Mouse (Mus musculus) ES-E14 (cell line): Measurements from ENCODE around the gene Cercam.

Experiments used
- CHD2 ChIP-seq: IDR thresholded peaks from 2 replicates; pipeline ENCODE4 v1.6.1; 2014; ENCODE audit warnings: mild to moderate bottlenecking, low read depth, low read length, inconsistent platforms
- MAFK ChIP-seq: IDR thresholded peaks from 2 replicates; pipeline ENCODE4 v1.6.1; 2014; ENCODE audit warnings: mild to moderate bottlenecking, low read depth, low read length, inconsistent platforms; ENCODE audit not compliant: insufficient read depth
- ZC3H11A ChIP-seq: IDR thresholded peaks from 2 replicates; pipeline ENCODE4 v1.6.1; 2012; ENCODE audit warnings: low read depth, mild to moderate bottlenecking, inconsistent platforms, low read length, borderline replicate concordance
- ZNF384 ChIP-seq: IDR thresholded peaks from 2 replicates; pipeline ENCODE4 v1.6.1; 2012; ENCODE audit warnings: low read depth, low read length, inconsistent platforms

DNA sequence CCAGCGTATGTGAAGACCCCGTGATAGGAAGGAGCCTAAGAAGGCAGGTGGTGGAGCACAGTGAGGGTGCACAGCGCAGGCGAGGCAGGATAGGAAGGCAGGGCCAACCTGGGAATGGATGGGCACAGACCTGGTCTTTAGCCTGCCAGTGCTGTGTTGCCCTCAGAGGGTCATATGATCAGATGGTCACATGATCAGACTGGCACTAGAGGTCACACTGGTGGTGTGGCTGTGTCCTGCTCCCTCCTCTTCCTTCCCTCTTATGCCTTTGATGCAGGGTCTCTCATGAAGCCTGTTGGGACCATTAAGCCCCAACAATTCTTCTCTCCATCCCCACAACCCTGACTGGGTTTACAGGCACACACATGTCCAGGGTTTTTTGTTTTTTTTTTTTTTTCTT lies 4.8 kb downstream of the Cercam start:
- TF ChIP-seq CHD2 (no peak), ZNF384 (no peak), ZC3H11A (no peak), MAFK (no peak)
